ENCODE assay signal across 9 mouse cellular contexts in genomic region chr9:56533916-56534315, GRCm38 (mm10).
DNase-seq lines count a peak whose midpoint lies in the region; ATAC-seq and TF ChIP-seq lines count a peak whose summit lies in the region.
"Had no signal": no experiment of that assay in that cellular context is flagged by ENCODE, and none has a peak within 500 bp of the region (broad histone marks: within the 10 kb centered on the region; RNA-seq: fewer than 3 reads in every experiment).

No protein-coding gene starts in this region.

- ATAC-seq in hematopoietic stem cell, adult 5-6 weeks (replicated peaks in 1 of 2; ENCODE audit: insufficient read depth in 1 of 2, low FRiP score in 2 of 2, low TSS enrichment in 1 of 2, low read depth in 1 of 2, poor library complexity in 2 of 2, severe bottlenecking in 2 of 2) = peak; percentile 91 to 93

- peaks cover 1% of the 10 kb centered on the region for H3K4me1 ChIP-seq in heart, adult 2 months (ENCODE audit: control insufficient read depth, insufficient read depth, low read length)

- DNase-seq in heart, adult 2 months = no peak
- DNase-seq in heart, postnatal 25 days (ENCODE audit: low spot score) = no peak
- DNase-seq in MN1 (ENCODE audit: low spot score) = peak; percentile 13
- peak; percentile 42 for DNase-seq in lung, postnatal 36 days
- no peak for DNase-seq in layer of hippocampus, postnatal 25 days (ENCODE audit: extremely low spot score in 1 of 2, low spot score in 1 of 2)
- DNase-seq in yolk sac, embryonic 10.5 days (ENCODE audit: low spot score) = no peak
- DNase-seq in spleen, postnatal 10 days (ENCODE audit: low spot score in 2 of 2) = no peak

- TF ChIP-seq EP300 in heart, adult 2 months (IDR thresholded peaks at IDR 0.05; ENCODE audit: insufficient read depth, low read depth, low read length) = 0 out of 2 replicates have a peak, but pooled peaks have one; percentile 32

- TF ChIP-seq POLR2A in heart, adult 2 months (IDR thresholded peaks at IDR 0.05; ENCODE audit: insufficient read depth, low read depth, low read length) = no peak

- no peaks in the 10 kb centered on the region for H3K79me2 ChIP-seq in heart, adult 2 months (replicated peaks; ENCODE audit: control insufficient read depth, insufficient read depth, low read length)

- H3K27ac ChIP-seq in heart, adult 2 months = peak overlapping the region; percentile 62

- 43% methylated on average over 9 of the region's 9 CpGs for WGBS in heart, adult 2 months

- H3K36me3 ChIP-seq in heart, adult 2 months (ENCODE audit: control insufficient read depth, insufficient read depth, low read length) = no peaks in the 10 kb centered on the region

- no peaks in the 10 kb centered on the region for H3K27me3 ChIP-seq in heart, adult 2 months (ENCODE audit: control insufficient read depth, insufficient read depth, low read length)

- intact Hi-C loops in heart, adult 2 months (cut with DNase I) = no loop called here
- intact Hi-C loops in heart, postnatal 25 days (cut with DNase I) = no loop called here

- no peak for TF ChIP-seq CTCF in heart, adult 2 months (IDR thresholded peaks at IDR 0.05)

- H3K4me3 ChIP-seq in heart, adult 2 months = no peak overlapping the region
- H3K4me3 ChIP-seq: erythroblast, embryonic 14.5 days had no signal

- H3K9ac ChIP-seq in heart, adult 2 months (ENCODE audit: low read depth, low read length) = no peak overlapping the region

Comparison
In these comparisons a context has a peak if more than half of its experiments do, and no peak if none do; other contexts are left out.
1. DNase-seq: peak in MN1 (single experiment) and lung, postnatal 36 days (single experiment); none in heart, adult 2 months (0 of 2), heart, postnatal 25 days (single experiment), layer of hippocampus, postnatal 25 days (0 of 2), yolk sac, embryonic 10.5 days (single experiment) and spleen, postnatal 10 days (0 of 2).